Mouse (Mus musculus) midbrain, embryonic 11.5 days (tissue): ENCODE measurements around the gene Slc35d2. TPM values are rescaled to one million over a fixed set of nuclear protein-coding genes. Genes with fewer than 3 reads are reported as not detected.

Source experiments
- ATAC-seq: fragments of 200-750 bp; cut with Nextera tagmentation; 2 replicates; pipeline ENCODE4 v1.8.0; 2017; ENCODE audit warnings: moderate TSS enrichment, moderate library complexity; ENCODE audit not compliant: low FRiP score
- DNase-seq: peaks from one replicate; pipeline ENCODE4 v3.0.0; 2015; ENCODE audit warnings: low spot score; ENCODE audit errors: missing footprints
- H3K27ac ChIP-seq: fragments of 300-500 bp; sonication (generic); 2 replicates; pipeline ENCODE4 v1.5.1; 2014; ENCODE audit warnings: low read depth, low read length
- H3K27me3 ChIP-seq: fragments of 300-500 bp; sonication (generic); 2 replicates; pipeline ENCODE4 v1.6.1; 2014; ENCODE audit warnings: mild to moderate bottlenecking, low read length, moderate library complexity, mixed read lengths; ENCODE audit not compliant: control insufficient read depth, insufficient read depth
- H3K36me3 ChIP-seq: fragments of 300-500 bp; sonication (generic); 2 replicates; pipeline ENCODE4 v1.6.1; 2014; ENCODE audit warnings: mild to moderate bottlenecking, low read length, moderate library complexity, mixed read lengths; ENCODE audit not compliant: control insufficient read depth, insufficient read depth
- H3K4me1 ChIP-seq: fragments of 300-500 bp; sonication (generic); 2 replicates; pipeline ENCODE4 v1.6.1; 2014; ENCODE audit warnings: low read length; ENCODE audit not compliant: control insufficient read depth, insufficient read depth
- H3K4me2 ChIP-seq: fragments of 300-500 bp; sonication (generic); 2 replicates; pipeline ENCODE4 v1.6.1; 2014; ENCODE audit warnings: mild to moderate bottlenecking, moderate library complexity
- H3K4me3 ChIP-seq: fragments of 300-500 bp; sonication (generic); 2 replicates; pipeline ENCODE4 v1.5.1; 2014; ENCODE audit warnings: low read depth, low read length
- H3K9ac ChIP-seq: fragments of 300-500 bp; sonication (generic); 2 replicates; pipeline ENCODE4 v1.6.1; 2014; ENCODE audit warnings: low read length
- H3K9me3 ChIP-seq: fragments of 300-500 bp; sonication (generic); 2 replicates; pipeline ENCODE4 v1.6.1; 2016; ENCODE audit warnings: low read length; ENCODE audit not compliant: control insufficient read depth
- WGBS: fragments of 180-500 bp; shearing (Covaris S2); extraction: QIAGEN DNeasy Blood & Tissue Kit; methylation state at CpG from one replicate; pipeline ENCODE4 v1.1.7; 2014; 5-methylcytosine and 5-hydroxymethylcytosine counted together
- polyA plus RNA-seq: library from polyadenylated mRNA; unstranded; fragments of >200 nt; fragmentation: Nextera tagmentation; extraction: Ambion mirVana; gene quantifications from 2 replicates; pipeline ENCODE4 v1.2.1, GENCODE M21; 2014

Slc35d2 gene
- polyA plus RNA-seq, 1 experiment from 2014 or later = 2.9 TPM

GRCm38 (mm10) chr13:64100186-64100585, 29.0 kb downstream of the Slc35d2 start:
- Histone ChIP-seq H3K4me3 (no peak overlapping the region), H3K9me3 (no peaks in the 10 kb centered on the region), H3K9ac (no peak overlapping the region), H3K4me1 (no peaks in the 10 kb centered on the region), H3K27ac (no peak overlapping the region), H3K36me3 (no peaks in the 10 kb centered on the region), H3K4me2 (no peak overlapping the region), H3K27me3 (no peaks in the 10 kb centered on the region)
- WGBS = 61% methylated on average over 3 of the region's 3 CpGs
- DNase-seq = peak; percentile 93
- no peak for ATAC-seq

GRCm38 (mm10) chr13:64098992-64099391, 30.2 kb downstream of the Slc35d2 start:
- H3K4me1 ChIP-seq = no peaks in the 10 kb centered on the region
- H3K9me3 ChIP-seq = no peaks in the 10 kb centered on the region
- ATAC-seq (no peak), DNase-seq (no peak)
- H3K4me3 ChIP-seq = no peak overlapping the region
- 74% methylated on average over 9 of the region's 9 CpGs for WGBS
- no peak overlapping the region for H3K4me2 ChIP-seq
- H3K27ac ChIP-seq = no peak overlapping the region
- H3K36me3 ChIP-seq = no peaks in the 10 kb centered on the region
- no peak overlapping the region for H3K9ac ChIP-seq
- no peaks in the 10 kb centered on the region for H3K27me3 ChIP-seq

GRCm38 (mm10) chr13:64093341-64093740, 35.8 kb downstream of the Slc35d2 start:
- Histone ChIP-seq H3K9me3 (no peaks in the 10 kb centered on the region), H3K27ac (no peak overlapping the region), H3K36me3 (no peaks in the 10 kb centered on the region), H3K27me3 (no peaks in the 10 kb centered on the region), H3K4me3 (no peak overlapping the region), H3K4me1 (no peaks in the 10 kb centered on the region), H3K9ac (no peak overlapping the region), H3K4me2 (no peak overlapping the region)
- 16% methylated on average over 1 of the region's 1 CpGs for WGBS
- no peak for ATAC-seq
- DNase-seq = peak; percentile 99

GRCm38 (mm10) chr13:64092752-64093151, 36.4 kb downstream of the Slc35d2 start:
- Histone ChIP-seq H3K27me3 (no peaks in the 10 kb centered on the region), H3K36me3 (no peaks in the 10 kb centered on the region), H3K9me3 (no peaks in the 10 kb centered on the region), H3K27ac (no peak overlapping the region), H3K4me1 (no peaks in the 10 kb centered on the region), H3K4me3 (no peak overlapping the region), H3K4me2 (no peak overlapping the region), H3K9ac (no peak overlapping the region)
- 80% methylated on average over 6 of the region's 6 CpGs for WGBS
- no peak for DNase-seq
- ATAC-seq = no peak

GRCm38 (mm10) chr13:64092141-64092540, 37.0 kb downstream of the Slc35d2 start:
- H3K27ac ChIP-seq = no peak overlapping the region
- DNase-seq (no peak), ATAC-seq (no peak)
- no peak overlapping the region for H3K4me2 ChIP-seq
- no peak overlapping the region for H3K4me3 ChIP-seq
- WGBS = 71% methylated on average over 3 of the region's 3 CpGs
- no peaks in the 10 kb centered on the region for H3K4me1 ChIP-seq
- H3K9ac ChIP-seq = no peak overlapping the region
- no peaks in the 10 kb centered on the region for H3K36me3 ChIP-seq
- H3K9me3 ChIP-seq = no peaks in the 10 kb centered on the region
- no peaks in the 10 kb centered on the region for H3K27me3 ChIP-seq

GRCm38 (mm10) chr13:64091006-64091405, 38.2 kb downstream of the Slc35d2 start:
- H3K4me3 ChIP-seq = no peak overlapping the region
- no peak for ATAC-seq
- H3K4me2 ChIP-seq = no peak overlapping the region
- no peaks in the 10 kb centered on the region for H3K27me3 ChIP-seq
- no peak for DNase-seq
- no peak overlapping the region for H3K27ac ChIP-seq
- H3K4me1 ChIP-seq = no peaks in the 10 kb centered on the region
- 77% methylated on average over 7 of the region's 7 CpGs for WGBS
- H3K36me3 ChIP-seq = no peaks in the 10 kb centered on the region
- no peak overlapping the region for H3K9ac ChIP-seq
- H3K9me3 ChIP-seq = no peaks in the 10 kb centered on the region

- WGBS = 83% methylated on average over 5 of the region's 5 CpGs
- Histone ChIP-seq H3K27me3 (no peaks in the 10 kb centered on the region), H3K9ac (no peak overlapping the region), H3K9me3 (no peaks in the 10 kb centered on the region), H3K4me1 (no peaks in the 10 kb centered on the region), H3K4me2 (no peak overlapping the region), H3K36me3 (no peaks in the 10 kb centered on the region), H3K27ac (no peak overlapping the region), H3K4me3 (no peak overlapping the region)
- ATAC-seq (no peak), DNase-seq (no peak)
Observed at GRCm38 (mm10) chr13:64090278-64090677, 38.9 kb downstream of the Slc35d2 start.

- Histone ChIP-seq H3K4me2 (no peak within 1 kb of the TSS), H3K4me1 (no peaks in the 10 kb centered on the region), H3K36me3 (no peaks in the 10 kb centered on the region), H3K4me3 (no peak within 1 kb of the TSS), H3K9me3 (no peaks in the 10 kb centered on the region), H3K27me3 (no peaks in the 10 kb centered on the region), H3K9ac (no peak within 1 kb of the TSS), H3K27ac (no peak within 1 kb of the TSS)
- DNase-seq = peak; percentile 8
- ATAC-seq = no peak
- 83% methylated on average over 4 of the region's 4 CpGs for WGBS
Observed at GRCm38 (mm10) chr13:64089130-64089529, 40.0 kb downstream of the Slc35d2 start, which contains the start of gene Hsd17b3. Gene Hsd17b3 (minus strand): TSS chr13:64089230.

GRCm38 (mm10) chr13:64088057-64088456, 41.1 kb downstream of the Slc35d2 start:
- Histone ChIP-seq H3K9ac (no peak overlapping the region), H3K4me3 (no peak overlapping the region), H3K27ac (no peak overlapping the region), H3K4me1 (no peaks in the 10 kb centered on the region), H3K4me2 (no peak overlapping the region), H3K9me3 (no peaks in the 10 kb centered on the region), H3K36me3 (no peaks in the 10 kb centered on the region), H3K27me3 (no peaks in the 10 kb centered on the region)
- ATAC-seq (no peak), DNase-seq (peak; percentile 79)
- WGBS = 87% methylated on average over 7 of the region's 7 CpGs

GRCm38 (mm10) chr13:64086036-64086435, 43.1 kb downstream of the Slc35d2 start:
- no peak for ATAC-seq
- WGBS = 92% methylated on average over 5 of the region's 5 CpGs

More at GRCm38 (mm10) chr13:64086036-64086435, 43.1 kb downstream of the Slc35d2 start:
- Histone ChIP-seq H3K4me3 (no peak overlapping the region), H3K9ac (no peak overlapping the region), H3K9me3 (no peaks in the 10 kb centered on the region), H3K27ac (no peak overlapping the region), H3K4me2 (no peak overlapping the region), H3K4me1 (peaks cover 12% of the 10 kb centered on the region), H3K36me3 (no peaks in the 10 kb centered on the region), H3K27me3 (no peaks in the 10 kb centered on the region)
- peak; percentile 4 for DNase-seq
